Mouse (Mus musculus) cerebellum, adult 11-12 months (tissue): ENCODE results near the gene Mat2b.
A peak's percentile ranks its signal among the peaks of the same experiment; 100 is the strongest.
"Not testable (repeated sequence)": the region's sequence is repeated elsewhere in the genome, so short reads cannot be mapped to it uniquely, and the experiment has no call there.

Experiments used
- DNase-seq: peaks from one replicate; pipeline ENCODE4 v3.0.0; 2022

Gene Mat2b

DNA sequence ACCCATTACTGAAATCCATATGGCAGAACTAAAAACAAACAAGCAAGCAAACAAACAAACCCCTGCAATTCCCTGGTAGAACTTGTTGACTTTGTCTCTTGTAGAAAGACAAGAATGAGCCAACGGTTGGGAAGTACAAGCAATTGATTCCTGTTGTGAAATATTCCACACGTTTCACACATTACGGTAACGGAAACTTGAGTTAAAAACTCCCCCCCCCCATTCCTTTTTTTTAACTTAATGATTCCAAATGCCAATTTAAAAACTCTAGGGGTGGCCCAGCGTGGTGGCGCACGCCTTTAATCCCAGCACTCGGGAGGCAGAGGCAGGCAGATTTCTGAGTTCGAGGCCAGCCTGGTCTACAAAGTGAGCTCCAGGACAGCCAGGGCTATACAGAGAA lies at the start of gene Mat2b:
TSS of gene Mat2b (minus strand) at position 101 of the 400 bp plus-strand sequence.
- no peak for DNase-seq

DNA sequence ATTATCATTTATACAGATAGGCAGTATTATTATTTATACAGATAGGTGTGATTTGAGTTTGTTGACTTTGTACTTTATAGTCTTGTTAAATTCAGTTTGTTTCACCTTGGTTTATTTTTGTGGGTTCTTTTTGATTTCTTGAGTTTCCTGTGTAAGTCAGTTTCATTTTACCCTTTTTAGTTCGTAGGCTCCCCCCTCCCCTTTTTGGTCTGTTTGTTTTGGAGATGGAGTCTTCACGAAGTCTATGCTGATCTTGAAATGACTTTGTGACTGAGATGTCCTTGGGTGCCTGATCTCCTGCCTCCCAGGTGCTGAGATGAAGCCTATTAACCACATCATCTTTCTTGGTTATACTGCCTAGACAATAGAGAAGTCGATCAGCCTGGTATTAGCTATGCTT lies 49.3 kb upstream of the Mat2b start:
- DNase-seq: no peak

DNA sequence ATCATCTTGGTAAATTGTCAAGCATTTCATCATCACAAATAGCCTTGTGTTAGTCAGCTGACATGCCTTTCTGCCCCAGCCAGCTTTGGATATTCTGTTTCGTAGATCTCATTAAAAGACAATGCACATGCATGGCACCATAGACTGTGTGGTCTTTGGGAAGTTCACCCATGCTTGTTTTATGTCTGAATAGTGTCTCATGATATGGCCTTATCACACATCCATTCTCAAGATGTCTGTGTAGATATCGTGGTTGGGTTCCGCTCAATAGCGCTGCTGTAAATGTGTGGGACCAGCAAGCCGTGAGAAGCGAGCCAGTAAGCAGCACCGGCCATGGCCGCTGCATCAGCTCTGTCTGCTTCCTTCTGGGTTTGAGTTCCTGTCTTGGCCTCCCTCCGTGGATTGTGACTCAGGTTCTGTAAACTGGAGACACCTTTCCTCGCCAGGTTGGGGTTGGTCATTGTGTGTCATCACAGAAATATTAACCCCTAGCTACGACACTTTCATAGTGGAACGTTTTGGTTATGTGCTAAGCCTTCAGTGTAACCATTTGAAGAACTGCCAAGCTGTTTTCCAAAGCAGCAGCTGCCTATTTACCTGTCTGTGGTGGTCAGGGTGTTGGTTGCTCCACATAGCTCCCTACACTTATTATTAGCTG lies 46.7 kb upstream of the Mat2b start:
- DNase-seq: no peak

DNA sequence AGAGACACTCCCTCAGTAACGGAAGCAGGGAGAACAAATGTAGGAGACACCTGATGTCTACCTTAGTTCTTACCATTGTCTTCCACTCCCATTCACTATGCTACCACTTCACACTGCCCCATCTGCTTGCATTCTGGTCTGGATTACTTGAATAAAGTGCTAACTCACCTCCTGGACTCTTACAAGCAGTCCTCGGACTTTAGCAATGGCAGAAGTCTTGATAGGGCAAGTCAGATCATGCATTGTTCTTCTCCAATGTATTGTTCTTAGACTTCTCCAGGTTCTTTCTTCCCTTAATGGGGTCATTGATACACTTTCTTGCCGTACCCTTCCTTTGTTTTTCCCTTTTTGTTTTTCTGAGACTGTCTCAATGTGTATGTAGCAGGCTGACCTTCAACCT lies 42.4 kb upstream of the Mat2b start:
- no peak for DNase-seq

DNA sequence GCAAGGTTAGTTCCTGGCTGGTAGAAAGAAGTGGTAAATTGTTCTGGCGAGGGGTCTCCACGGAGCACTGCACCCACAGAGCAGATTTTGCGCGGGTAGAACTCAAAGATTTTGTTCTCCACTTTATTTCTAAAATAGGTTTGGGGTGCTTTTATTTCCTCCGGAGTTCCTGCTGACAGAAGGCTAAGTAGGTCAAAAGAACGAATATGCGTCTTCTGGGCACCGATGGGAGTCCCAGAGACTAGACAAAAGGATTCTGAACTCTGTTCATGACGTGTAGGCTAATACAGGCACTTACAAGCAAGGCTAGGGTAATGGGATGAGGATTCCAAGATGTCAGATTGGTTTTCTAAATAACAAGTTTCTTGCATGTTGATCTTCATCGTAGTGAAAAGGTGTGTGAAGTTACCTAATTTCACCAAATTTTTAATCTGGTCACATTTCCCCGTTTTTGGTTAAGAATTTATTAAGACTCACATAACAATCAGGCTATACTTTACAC lies 39.3 kb upstream of the Mat2b start:
- no peak for DNase-seq

DNA sequence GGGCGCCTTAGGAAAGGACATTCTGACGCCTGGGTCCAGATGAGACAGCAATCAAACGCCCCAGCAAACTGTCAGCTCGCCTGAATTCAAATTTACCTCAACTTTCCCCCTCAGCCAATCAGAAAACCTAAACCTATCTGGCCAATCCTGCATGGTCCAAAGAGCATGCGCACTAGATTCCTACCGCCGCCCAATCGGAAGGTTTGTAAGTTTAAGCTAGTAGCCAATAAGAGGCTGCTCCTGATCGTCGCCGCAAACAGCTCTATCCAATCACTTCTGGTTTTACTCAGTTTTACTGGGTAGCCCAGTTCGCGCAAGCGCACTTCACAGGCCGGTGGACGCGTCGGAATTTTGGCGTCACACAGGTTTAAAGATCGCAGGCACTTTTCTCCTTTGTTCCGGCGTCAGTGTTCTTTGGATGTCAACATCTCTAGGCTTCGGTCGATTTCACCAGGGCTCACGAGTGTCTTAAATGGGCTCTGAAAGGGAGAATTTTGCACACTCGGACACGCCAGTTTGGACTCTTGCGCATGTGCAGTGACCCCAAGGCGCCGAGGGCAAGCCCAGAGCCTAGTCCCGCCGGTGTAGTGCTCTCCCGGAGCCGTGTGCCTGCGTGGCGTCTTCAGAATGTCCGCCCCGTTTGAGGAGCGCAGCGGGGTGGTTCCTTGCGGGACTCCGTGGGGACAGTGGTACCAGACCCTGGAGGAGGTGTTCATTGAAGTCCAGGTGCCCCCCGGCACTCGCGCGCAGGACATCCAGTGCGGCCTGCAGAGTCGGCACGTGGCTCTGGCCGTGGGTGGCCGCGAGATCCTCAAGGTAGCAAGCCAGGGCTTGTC lies 38.6 kb upstream of the Mat2b start, which contains the start of the genes Hmmr and Nudcd2:
TSS of gene Hmmr (minus strand) at position 84 of the 836 bp plus-strand sequence.
TSS of gene Nudcd2 (plus strand) at position 329 of the 836 bp plus-strand sequence.
- DNase-seq: peak; percentile 97

DNA sequence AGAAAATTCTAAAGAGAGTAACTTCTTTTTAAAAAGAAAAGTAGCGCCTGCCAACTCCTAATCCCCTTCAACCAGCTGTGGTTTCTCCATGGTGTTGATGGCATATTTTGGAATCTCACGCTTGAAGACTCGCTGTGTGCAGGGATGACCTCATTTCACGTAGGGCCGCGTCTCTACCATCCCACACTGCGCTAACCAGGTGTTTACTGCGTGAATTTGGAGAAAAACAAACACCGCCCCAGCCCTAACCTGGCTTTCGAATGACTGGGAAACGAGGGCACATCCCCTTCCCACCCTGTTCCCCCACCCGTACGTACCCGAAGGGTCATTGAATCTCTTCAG lies 38.0 kb upstream of the Mat2b start:
- DNase-seq: no peak

DNA sequence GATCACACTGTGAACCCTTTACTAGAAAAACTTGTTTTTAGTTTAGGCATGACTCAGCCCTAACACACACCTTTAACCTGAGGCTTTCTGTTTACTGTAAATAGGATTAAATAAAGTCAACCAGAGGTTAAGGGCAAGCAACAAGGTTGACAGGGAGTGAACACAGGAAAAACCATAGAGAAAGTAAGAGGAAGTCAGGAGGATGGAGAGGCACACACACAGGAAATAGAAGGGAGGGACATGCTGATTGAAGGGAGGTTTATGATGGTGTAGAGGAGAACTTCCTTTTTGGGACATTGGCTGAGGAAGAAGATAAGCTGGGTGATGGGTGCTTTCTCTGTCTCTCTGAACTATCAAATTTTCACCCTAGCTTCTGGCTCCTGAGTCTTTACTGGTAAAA lies 23.3 kb upstream of the Mat2b start:
- DNase-seq: no peak

DNA sequence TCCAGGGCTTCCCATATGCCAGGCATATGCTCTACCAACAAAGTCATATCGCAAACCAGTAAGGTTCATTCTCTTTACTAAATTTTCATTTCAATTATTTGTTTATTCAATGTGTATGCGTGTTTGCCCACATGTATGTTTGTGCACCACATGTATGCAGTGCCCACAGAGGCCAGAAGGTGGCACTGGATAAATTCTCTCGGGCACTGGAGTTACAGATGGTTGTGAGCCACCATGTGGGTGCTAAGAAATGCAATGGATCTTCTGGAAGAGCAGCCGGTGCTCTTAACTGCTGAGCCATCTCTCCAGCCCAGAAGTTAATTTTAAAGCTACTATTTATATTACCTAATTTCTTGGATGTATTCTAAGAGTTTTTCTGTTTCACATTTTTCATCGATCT lies 20.5 kb upstream of the Mat2b start:
- no peak for DNase-seq

DNA sequence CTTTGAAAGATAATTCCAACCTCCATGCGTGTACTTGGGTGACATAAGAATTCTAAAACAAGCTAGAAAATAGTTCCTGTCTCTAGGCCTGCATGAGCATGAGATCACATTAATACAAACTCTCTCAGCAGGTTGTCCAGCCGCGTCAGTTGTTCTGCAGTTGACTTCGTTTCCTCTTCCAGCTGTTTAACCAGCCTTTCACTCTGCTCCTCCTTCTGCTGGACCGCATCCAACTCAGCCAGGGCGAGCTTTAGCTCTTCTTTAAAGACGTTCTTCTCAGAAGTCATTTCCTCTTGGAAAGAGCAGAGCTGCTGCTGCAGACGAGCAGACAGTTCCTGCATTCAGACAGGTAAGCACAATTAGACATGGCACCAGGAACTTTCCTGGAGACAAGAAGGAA lies 18.9 kb upstream of the Mat2b start:
- no peak for DNase-seq

DNA sequence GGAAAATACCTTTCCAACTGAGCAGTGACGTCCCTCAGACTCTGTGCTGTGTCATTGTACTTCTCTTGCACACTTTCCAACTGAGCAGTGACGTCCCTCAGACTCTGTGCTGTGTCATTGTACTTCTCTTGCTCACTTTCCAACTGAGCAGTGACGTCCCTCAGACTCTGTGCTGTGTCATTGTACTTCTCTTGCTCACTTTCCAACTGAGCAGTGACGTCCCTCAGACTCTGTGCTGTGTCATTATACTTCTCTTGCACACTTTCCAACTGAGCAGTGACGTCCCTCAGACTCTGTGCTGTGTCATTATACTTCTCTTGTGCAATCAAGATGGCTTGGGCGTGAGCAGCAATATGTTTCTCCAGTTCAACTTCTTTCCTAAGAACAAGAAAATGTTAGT lies 14.9 kb upstream of the Mat2b start:
- not testable (repeated sequence) for DNase-seq

DNA sequence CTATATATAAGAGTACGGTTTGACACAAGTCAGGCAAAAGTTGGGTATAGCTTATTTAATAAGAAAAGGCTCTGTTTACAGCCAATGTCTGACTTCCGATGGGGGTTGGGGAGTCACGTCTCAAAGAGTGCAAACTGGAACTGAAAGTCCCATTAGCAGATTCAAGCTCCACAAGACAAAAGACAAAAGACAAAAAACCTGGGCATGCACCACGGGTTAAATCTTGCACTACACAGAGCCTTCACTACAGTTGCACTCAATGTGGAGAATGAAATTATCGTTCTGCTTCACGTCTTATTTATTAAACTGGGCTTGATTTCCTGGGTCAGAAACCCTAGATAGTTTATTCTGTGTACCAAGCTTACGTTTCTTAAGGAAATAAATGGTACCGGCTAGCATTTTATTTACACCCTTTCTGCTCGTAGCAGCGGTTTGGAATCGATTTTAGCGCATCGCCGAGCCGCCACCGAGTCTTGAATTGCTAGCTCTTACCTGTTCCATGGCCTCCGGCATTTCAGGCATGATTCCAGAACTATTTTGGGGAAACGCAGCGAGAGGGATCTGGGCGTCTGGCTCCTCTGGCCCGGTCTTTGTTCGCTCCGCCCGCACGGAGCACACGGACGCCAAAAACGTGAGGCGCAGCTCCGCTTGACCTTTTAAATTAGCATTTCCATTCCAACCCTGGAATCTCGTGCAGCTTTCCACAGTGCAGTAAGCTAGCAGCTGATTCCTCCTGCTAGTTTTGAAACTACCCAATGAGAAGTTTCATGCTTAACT lies 504 bp downstream of the Mat2b start:
- DNase-seq: peak; percentile 81

DNA sequence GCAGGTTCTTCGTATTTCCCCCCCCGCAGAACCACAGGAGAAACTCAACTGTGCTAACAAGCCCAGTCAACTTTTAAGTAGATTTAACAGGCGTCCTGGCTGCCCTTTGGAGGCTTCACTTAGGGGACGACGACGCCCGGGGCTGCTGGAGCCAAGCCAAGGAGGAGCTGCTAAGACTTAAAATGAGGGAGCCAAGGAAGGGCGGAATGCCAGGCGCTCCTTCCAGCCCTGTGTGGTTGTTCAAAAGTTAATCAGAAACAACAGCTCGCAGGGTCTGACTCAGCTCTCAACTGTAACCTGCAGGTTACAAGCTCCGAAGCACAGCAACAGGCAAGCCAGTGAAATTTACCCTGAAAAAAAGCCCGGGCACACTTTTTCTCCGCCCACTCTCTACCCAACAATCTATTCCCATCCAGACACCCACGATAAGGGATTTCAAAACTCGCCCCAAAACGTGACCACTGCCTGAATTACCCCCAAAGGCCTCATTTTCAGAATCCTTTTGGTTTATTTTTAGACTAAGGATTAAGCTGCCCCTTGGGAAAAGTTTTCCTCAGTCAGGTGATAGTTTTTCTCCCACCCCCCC lies 1.5 kb downstream of the Mat2b start:
- peak; percentile 70 for DNase-seq

DNA sequence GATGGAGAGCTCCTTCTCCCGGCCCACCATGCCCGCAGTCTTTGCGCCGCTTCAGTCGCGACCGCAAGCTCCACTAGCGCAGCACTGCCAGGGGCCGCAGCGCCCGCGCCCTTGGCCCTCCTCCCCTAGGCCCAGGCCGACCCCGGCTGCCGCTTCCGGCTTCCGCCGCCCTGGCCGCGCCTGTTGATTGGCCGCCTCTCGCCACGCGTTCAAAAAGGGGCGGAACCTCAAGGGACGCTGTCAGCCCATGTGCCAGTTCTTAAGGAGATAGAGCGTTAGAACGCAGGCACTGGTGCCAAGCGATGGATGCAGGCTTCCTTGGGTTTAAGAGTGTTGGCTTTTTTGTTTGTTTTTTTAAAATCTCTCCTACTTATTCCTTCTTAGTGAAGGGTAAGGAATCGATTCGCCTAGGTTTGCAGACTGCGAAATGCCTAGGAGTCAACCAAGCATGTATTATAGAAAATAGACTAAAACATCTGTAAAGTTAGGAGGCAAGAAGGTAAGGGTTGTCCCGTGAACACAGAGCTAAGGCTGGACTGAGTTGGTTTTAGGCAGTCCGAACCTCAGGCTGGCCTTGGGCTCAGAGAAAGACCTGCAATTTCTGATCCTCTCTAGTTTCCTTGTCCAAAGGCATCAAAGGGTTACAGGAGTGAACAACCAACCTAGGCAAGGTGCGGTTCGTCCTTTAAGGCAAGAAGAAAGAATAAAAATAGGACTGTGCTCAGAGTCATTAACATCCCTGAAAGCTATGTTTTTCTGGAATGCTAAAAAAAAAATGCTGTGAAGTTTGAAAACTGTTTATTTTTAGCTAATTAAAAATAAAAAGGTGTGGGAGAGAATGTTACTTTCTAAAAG lies 2.3 kb downstream of the Mat2b start:
- peak; percentile 93 for DNase-seq

DNA sequence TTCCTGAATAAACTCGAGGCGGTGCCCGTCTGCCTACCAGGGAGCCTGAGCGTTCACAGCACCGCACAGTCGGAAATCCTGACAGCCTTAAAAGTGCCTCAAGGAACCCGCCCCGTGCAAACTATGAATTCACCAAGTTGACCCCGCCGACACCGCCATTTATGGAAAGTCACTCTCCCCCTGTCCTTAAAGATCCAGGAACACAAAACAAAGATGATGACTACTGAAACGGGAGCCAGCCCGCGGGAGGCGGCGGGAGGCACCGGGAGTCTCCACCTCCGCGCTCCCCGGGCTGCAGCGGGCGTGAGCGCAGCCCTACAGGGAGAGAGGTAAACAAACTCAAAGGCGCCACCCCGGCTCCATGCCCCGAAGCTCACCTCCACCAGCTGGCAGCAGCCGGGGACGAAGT lies 2.9 kb downstream of the Mat2b start:
- no peak for DNase-seq

DNA sequence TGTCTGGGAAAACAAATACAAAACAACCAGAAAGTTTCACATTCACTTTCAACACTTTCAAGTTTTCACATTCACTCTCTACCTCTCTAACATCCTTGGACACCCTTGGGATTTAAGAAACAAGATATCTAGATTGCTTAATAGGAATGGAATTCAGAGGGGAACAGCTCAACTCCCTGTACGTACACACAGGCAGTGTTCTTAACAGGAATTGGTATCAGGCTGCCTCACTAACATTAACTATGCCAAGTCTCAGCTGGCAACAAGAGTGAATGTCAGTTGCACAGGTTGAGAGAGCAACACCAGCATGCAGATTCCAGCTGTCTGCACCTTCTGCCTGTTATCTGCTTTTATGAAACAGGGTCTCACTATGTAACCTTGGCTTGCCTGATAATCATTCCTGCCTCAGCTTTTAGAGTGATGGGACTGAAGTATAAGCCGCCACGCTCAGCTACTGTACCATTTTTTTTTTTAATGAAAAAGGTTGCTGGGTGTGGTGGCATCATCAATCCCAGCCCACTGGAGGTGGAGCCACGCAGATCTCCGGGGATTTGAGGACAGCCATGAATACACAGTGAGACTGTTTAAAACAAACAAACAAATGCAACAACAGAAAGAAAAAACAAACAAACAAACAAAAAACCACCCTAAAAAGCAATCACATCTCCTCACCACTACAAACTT lies 4.4 kb downstream of the Mat2b start:
- DNase-seq: no peak

DNA sequence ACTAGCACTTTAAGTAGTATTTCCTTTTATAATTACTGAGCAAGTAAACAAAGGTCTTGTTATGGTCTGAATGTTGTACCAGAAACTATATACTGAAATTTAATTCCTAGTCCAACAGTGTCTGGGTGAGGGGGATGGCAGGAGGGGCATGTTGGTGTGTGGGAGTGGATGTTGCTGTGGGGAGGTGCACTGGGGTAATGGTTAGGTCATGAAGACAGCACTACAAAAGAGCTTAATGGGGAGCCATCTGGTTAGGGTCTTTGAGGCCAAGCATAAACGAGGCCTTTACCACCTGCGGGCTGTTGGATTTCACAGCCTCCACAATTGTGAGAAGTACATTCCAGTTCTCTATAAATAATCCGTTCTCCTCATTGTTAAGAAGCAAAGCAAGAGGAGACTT lies 11.7 kb downstream of the Mat2b start:
- DNase-seq: no peak

DNA sequence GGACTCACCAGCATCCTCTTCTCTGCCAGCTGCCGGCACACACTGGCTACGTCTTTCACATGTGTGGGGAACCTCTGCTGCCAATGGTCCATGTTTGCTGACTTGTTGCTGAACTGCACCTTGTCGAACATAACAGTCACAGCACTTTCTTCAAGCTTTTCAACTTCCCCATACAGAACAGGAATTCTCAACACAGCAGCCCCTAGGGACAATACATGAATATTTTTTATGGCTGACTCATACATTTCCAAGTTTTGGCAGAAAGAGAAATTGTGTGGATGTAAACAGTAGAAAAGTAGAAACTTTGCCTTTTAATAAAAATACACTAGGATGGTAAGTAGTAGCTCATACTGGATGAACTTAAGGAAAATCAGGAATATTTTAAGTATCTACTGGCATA lies 12.5 kb downstream of the Mat2b start:
- no peak for DNase-seq

DNA sequence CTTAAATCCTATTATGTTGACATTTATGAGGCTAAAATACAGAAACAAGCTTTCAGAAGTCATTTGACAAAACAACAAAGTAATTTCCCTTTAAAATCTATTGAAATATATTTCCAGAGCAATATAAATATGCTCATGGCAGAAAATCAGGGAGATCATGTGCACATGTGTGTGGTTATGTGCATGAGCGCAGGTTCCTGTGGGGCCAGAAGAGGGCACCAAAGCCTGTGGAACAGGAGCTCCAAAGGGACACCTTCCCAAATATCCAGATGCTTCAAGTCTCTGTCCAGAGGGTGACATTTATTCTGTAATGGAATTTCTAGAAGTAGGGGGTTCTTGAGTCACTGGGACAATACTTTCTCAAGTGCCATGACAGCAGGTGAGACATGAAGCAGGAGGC lies 17.8 kb downstream of the Mat2b start:
- DNase-seq: no peak

DNA sequence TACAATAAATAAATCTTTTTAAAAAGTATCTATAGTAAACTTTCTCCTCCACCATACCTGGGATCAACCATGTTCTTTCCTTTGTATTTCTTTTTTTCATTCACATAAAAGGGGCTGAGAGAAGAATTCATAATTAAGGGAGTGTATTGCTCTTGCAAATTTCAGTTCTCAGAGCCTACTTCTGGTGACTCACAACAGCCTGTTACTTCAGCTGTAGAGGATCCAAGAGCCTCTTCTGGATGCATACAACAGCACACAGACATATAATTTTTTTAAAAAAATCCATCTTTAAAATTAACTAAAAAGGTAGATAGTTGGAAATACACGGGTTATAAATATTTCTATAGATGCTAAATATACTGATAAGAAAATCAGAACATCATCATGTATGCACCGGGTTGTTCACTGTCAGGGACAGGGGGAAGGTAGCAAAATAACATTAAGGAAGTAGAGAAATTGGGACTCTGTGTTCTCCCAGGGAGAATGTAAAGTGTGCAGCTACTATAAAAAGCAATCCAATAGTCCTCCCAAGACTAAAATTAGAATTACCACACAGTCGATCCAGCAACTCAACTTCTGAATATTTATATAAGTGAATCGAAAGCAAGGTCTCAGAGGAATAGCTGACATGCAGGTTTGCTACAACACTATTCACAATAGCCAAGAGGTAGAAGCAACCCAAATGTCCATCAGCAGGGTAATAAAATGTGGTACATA lies 19.8 kb downstream of the Mat2b start:
- no peak for DNase-seq
